Mouse (Mus musculus): ENCODE results near the gene Rabgap1. TPM values are rescaled to one million over a fixed set of nuclear protein-coding genes. Genes with fewer than 3 reads are reported as not detected.
A peak's percentile ranks its signal among the peaks of the same experiment; 100 is the strongest.

Rabgap1 gene
- polyA plus RNA-seq, 1 experiment: 55.1 TPM

DNA sequence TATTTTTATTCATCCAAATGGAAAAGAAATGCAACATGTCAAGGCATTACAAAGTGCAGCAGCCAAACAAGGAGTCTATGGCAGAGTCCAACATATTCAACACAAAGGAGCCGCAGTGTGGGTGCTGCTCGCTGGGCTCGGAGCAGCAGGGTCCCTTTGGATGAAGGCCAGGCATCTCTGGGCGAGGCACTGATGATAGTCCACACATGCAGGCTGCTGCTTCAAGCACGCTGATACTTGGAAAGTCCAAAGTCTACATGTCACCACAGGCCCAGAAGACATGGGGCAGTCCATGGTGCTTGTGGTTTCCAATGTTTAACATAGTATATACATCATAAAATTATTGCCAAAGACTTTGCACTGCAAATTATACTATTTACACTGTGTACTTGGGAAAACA lies 126.8 kb downstream of the Rabgap1 start:
- peak; percentile 33 for DNase-seq (ENCODE audit: low read depth)
- TF ChIP-seq POLR2A (IDR thresholded peaks at IDR 0.05; ENCODE audit: borderline replicate concordance, extremely low read depth, insufficient read depth, insufficient read length, poor library complexity, severe bottlenecking) (no peak), CTCF (IDR thresholded peaks at IDR 0.05; ENCODE audit: borderline replicate concordance, extremely low read depth, insufficient read depth, insufficient read length) (no peak)

DNA sequence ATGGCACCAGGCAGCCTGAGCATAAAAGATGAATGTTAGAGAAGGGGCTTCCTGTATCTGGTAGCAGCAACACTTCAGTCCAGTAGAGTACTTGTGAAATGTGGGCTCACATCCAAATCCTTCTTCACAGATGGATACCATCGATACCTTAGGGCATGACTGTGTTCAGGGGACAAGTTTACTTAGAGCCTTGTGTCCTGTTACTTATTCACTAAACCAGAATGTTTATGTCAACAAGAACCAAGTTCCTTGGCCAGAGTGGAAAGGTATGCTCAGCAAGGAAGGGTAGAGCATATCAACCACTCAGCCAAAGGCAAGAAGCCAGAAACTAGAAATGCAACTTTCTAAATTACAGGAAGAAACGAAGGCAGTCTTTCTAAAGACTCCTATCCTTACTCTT lies 127.6 kb downstream of the Rabgap1 start:
- DNase-seq (ENCODE audit: low read depth): peak; percentile 6
- TF ChIP-seq POLR2A (IDR thresholded peaks at IDR 0.05; ENCODE audit: borderline replicate concordance, extremely low read depth, insufficient read depth, insufficient read length, poor library complexity, severe bottlenecking) (no peak), CTCF (IDR thresholded peaks at IDR 0.05; ENCODE audit: borderline replicate concordance, extremely low read depth, insufficient read depth, insufficient read length) (no peak)

DNA sequence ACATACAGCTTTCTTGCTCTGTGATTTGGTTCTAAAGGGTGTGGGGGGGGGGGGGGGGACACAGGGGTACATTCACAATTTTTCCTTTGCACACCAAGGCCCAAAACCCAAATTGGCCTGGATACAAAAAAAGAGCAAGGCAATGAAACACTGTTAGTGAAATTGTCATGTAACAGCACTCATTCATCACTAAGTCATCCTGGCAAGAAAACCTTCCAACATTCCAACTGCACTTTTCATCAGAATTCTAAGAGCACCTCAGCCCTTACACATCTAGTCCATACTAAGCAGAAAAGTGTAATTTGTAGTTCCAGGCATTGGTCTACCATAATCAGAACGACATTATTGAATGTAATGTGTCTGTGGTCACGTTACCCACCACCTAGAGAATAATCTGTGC lies 129.1 kb downstream of the Rabgap1 start:
- no peak for DNase-seq (ENCODE audit: low read depth)

DNA sequence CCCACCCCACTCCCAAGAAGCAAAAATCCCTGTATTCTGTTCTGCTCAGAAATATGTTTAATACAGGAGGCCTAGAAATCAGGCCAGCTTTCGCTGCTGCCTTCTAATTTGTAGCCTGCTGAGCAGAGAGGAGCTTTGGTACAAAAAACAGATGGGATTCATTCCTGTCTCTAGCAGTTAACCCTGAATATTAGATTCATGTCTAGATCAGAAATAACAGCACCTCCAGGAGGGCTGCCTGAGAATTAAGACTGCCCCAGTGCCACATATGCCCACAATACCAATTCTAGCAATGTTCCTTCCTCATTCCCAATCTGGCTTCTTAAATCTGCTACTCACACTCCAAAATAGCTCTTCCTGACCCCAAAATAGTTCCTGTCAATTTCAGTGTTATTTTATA lies 133.6 kb downstream of the Rabgap1 start:
- TF ChIP-seq POLR2A (IDR thresholded peaks at IDR 0.05; ENCODE audit: borderline replicate concordance, extremely low read depth, insufficient read depth, insufficient read length, poor library complexity, severe bottlenecking) (no peak), CTCF (IDR thresholded peaks at IDR 0.05; ENCODE audit: borderline replicate concordance, extremely low read depth, insufficient read depth, insufficient read length) (no peak)
- DNase-seq (ENCODE audit: low read depth): peak; percentile 11

More for the DNA sequence above, 129.1 kb downstream of the Rabgap1 start:
- no peak for TF ChIP-seq POLR2A (IDR thresholded peaks at IDR 0.05; ENCODE audit: borderline replicate concordance, extremely low read depth, insufficient read depth, insufficient read length, poor library complexity, severe bottlenecking)

GRCm38 (mm10) chr2:37578185-37578584 lies 135.1 kb downstream of the Rabgap1 start:
- TF ChIP-seq POLR2A (IDR thresholded peaks at IDR 0.05; ENCODE audit: borderline replicate concordance, extremely low read depth, insufficient read depth, insufficient read length, poor library complexity, severe bottlenecking) (no peak), CTCF (IDR thresholded peaks at IDR 0.05; ENCODE audit: borderline replicate concordance, extremely low read depth, insufficient read depth, insufficient read length) (no peak)
- DNase-seq (ENCODE audit: low read depth): no peak

GRCm38 (mm10) chr2:37587919-37588318 lies 144.8 kb downstream of the Rabgap1 start:
- TF ChIP-seq POLR2A (IDR thresholded peaks at IDR 0.05; ENCODE audit: borderline replicate concordance, extremely low read depth, insufficient read depth, insufficient read length, poor library complexity, severe bottlenecking) (no peak), CTCF (IDR thresholded peaks at IDR 0.05; ENCODE audit: borderline replicate concordance, extremely low read depth, insufficient read depth, insufficient read length) (no peak)
- DNase-seq (ENCODE audit: low read depth): no peak

Other genes starting within 250 kb of the Rabgap1 start
- not detected in 2 replicates for gene Olfr366, start 231.7 kb upstream of the Rabgap1 start, polyA plus RNA-seq (2012; rRNA removed)
- gene Olfr368, start 116.8 kb upstream of the Rabgap1 start, polyA plus RNA-seq (2012; rRNA removed): not detected in 2 replicates
- 47.8 and 48.1 TPM in 2 replicates for gene Pdcl, start 83.9 kb upstream of the Rabgap1 start, polyA plus RNA-seq (2012; rRNA removed)
- 29.3 and 37.8 TPM in 2 replicates for gene Rc3h2, start 20.4 kb upstream of the Rabgap1 start, polyA plus RNA-seq (2012; rRNA removed)
- gene Zbtb26, start 144 bp upstream of the Rabgap1 start, polyA plus RNA-seq (2012; rRNA removed): 9.7 and 11.9 TPM in 2 replicates
- gene Zbtb6, start 108 bp upstream of the Rabgap1 start, polyA plus RNA-seq (2012; rRNA removed): 15.8 and 17.7 TPM in 2 replicates
- gene Gpr21, start 73.1 kb downstream of the Rabgap1 start, polyA plus RNA-seq (2012; rRNA removed): 4.8 and 11.5 TPM in 2 replicates